Mouse (Mus musculus): ENCODE measurements around the gene Zfp950. TPM values are rescaled to one million over a fixed set of nuclear protein-coding genes. Genes with fewer than 3 reads are reported as not detected.

Gene Zfp950
- polyA plus RNA-seq, 1 experiment from 2014 or later, result 39.4 TPM

GRCm38 (mm10) chr19:61089001-61089400 is 51.6 kb downstream of the Zfp950 start:
- no peaks in the 10 kb centered on the region for H3K9me3 ChIP-seq
- ATAC-seq (ENCODE audit: low FRiP score, low read depth), result no peak
- no peak overlapping the region for H3K27ac ChIP-seq
- H3K4me1 ChIP-seq, result no peaks in the 10 kb centered on the region
- H3K36me3 ChIP-seq, result peaks cover 4% of the 10 kb centered on the region
- 95% methylated on average over 3 of the region's 3 CpGs for WGBS
- H3K4me3 ChIP-seq, result no peak overlapping the region
- H3K27me3 ChIP-seq (replicated peaks), result no peaks in the 10 kb centered on the region
- H3K9ac ChIP-seq, result no peak overlapping the region
- H3K4me2 ChIP-seq (replicated peaks), result no peak overlapping the region

GRCm38 (mm10) chr19:61087781-61088180 is 52.9 kb downstream of the Zfp950 start:
- H3K9ac ChIP-seq, result no peak overlapping the region
- WGBS, result 89% methylated on average over 1 of the region's 1 CpGs
- no peaks in the 10 kb centered on the region for H3K27me3 ChIP-seq (replicated peaks)
- peaks cover 4% of the 10 kb centered on the region for H3K36me3 ChIP-seq
- H3K27ac ChIP-seq, result no peak overlapping the region
- no peak overlapping the region for H3K4me2 ChIP-seq (replicated peaks)
- no peaks in the 10 kb centered on the region for H3K9me3 ChIP-seq
- H3K4me1 ChIP-seq, result no peaks in the 10 kb centered on the region
- H3K4me3 ChIP-seq, result no peak overlapping the region
- no peak for ATAC-seq (ENCODE audit: low FRiP score, low read depth)

GRCm38 (mm10) chr19:61085217-61085616 is 55.4 kb downstream of the Zfp950 start:
- ATAC-seq (ENCODE audit: low FRiP score, low read depth), result no peak

GRCm38 (mm10) chr19:61084149-61084940 is 56.3 kb downstream of the Zfp950 start:
- H3K27ac ChIP-seq, result no peak overlapping the region
- no peak overlapping the region for H3K4me3 ChIP-seq
- WGBS, result 51% methylated on average over 4 of the region's 4 CpGs
- H3K27me3 ChIP-seq (replicated peaks), result no peaks in the 10 kb centered on the region
- peak; percentile 65; the same call in 1 of the 2 replicates for ATAC-seq (ENCODE audit: low FRiP score, low read depth)
- no peaks in the 10 kb centered on the region for H3K36me3 ChIP-seq
- H3K4me1 ChIP-seq, result no peaks in the 10 kb centered on the region
- H3K9me3 ChIP-seq, result no peaks in the 10 kb centered on the region
- H3K9ac ChIP-seq, result no peak overlapping the region
- H3K4me2 ChIP-seq (replicated peaks), result no peak overlapping the region

More at GRCm38 (mm10) chr19:61085217-61085616, 55.4 kb downstream of the Zfp950 start:
- no peaks in the 10 kb centered on the region for H3K9me3 ChIP-seq
- no peaks in the 10 kb centered on the region for H3K36me3 ChIP-seq
- no peak overlapping the region for H3K27ac ChIP-seq
- no peaks in the 10 kb centered on the region for H3K27me3 ChIP-seq (replicated peaks)
- no peak overlapping the region for H3K4me3 ChIP-seq
- H3K4me1 ChIP-seq, result no peaks in the 10 kb centered on the region
- no peak overlapping the region for H3K9ac ChIP-seq
- WGBS, result 82% methylated on average over 2 of the region's 2 CpGs
- no peak overlapping the region for H3K4me2 ChIP-seq (replicated peaks)

- H3K4me2 ChIP-seq (replicated peaks), result no peak overlapping the region
- H3K36me3 ChIP-seq, result no peaks in the 10 kb centered on the region
- WGBS, result 94% methylated on average over 8 of the region's 8 CpGs
- H3K9me3 ChIP-seq, result no peaks in the 10 kb centered on the region
- H3K27ac ChIP-seq, result no peak overlapping the region
- H3K9ac ChIP-seq, result no peak overlapping the region
- no peaks in the 10 kb centered on the region for H3K27me3 ChIP-seq (replicated peaks)
- no peak overlapping the region for H3K4me3 ChIP-seq
- no peak for ATAC-seq (ENCODE audit: low FRiP score, low read depth)
- H3K4me1 ChIP-seq, result no peaks in the 10 kb centered on the region
Observed at GRCm38 (mm10) chr19:61083006-61083405, 57.6 kb downstream of the Zfp950 start.

- H3K27ac ChIP-seq, result no peak overlapping the region
- H3K4me3 ChIP-seq, result no peak overlapping the region
- no peak overlapping the region for H3K9ac ChIP-seq
- H3K4me2 ChIP-seq (replicated peaks), result no peak overlapping the region
- ATAC-seq (ENCODE audit: low FRiP score, low read depth), result no peak
- H3K9me3 ChIP-seq, result no peaks in the 10 kb centered on the region
- H3K4me1 ChIP-seq, result no peaks in the 10 kb centered on the region
- H3K27me3 ChIP-seq (replicated peaks), result no peaks in the 10 kb centered on the region
- H3K36me3 ChIP-seq, result no peaks in the 10 kb centered on the region; the same call in 1 of the 2 replicates
- 91% methylated on average over 5 of the region's 5 CpGs for WGBS
Observed at GRCm38 (mm10) chr19:61080251-61080749, 60.3 kb downstream of the Zfp950 start.

GRCm38 (mm10) chr19:61078622-61079021 is 62.0 kb downstream of the Zfp950 start:
- no peak overlapping the region for H3K4me2 ChIP-seq (replicated peaks)
- no peak overlapping the region for H3K27ac ChIP-seq
- no peak overlapping the region for H3K9ac ChIP-seq
- H3K27me3 ChIP-seq (replicated peaks), result no peaks in the 10 kb centered on the region
- no peak overlapping the region for H3K4me3 ChIP-seq
- H3K4me1 ChIP-seq, result no peaks in the 10 kb centered on the region
- WGBS, result 94% methylated on average over 3 of the region's 3 CpGs
- H3K9me3 ChIP-seq, result no peaks in the 10 kb centered on the region
- no peaks in the 10 kb centered on the region; the same call in 1 of the 2 replicates for H3K36me3 ChIP-seq
- no peak for ATAC-seq (ENCODE audit: low FRiP score, low read depth)

GRCm38 (mm10) chr19:61065011-61065410 is 75.6 kb downstream of the Zfp950 start:
- no peaks in the 10 kb centered on the region for H3K27me3 ChIP-seq (replicated peaks)
- H3K4me1 ChIP-seq, result no peaks in the 10 kb centered on the region
- no peaks in the 10 kb centered on the region for H3K9me3 ChIP-seq
- no peak for ATAC-seq (ENCODE audit: low FRiP score, low read depth)
- H3K9ac ChIP-seq, result no peak overlapping the region
- WGBS, result 83% methylated on average over 1 of the region's 1 CpGs
- H3K4me3 ChIP-seq, result no peak overlapping the region
- H3K36me3 ChIP-seq, result no peaks in the 10 kb centered on the region
- H3K27ac ChIP-seq, result no peak overlapping the region
- no peak overlapping the region for H3K4me2 ChIP-seq (replicated peaks)

- H3K4me3 ChIP-seq, result no peak overlapping the region
- H3K27ac ChIP-seq, result no peak overlapping the region
- no peak overlapping the region for H3K4me2 ChIP-seq (replicated peaks)
- no peaks in the 10 kb centered on the region for H3K4me1 ChIP-seq
- H3K36me3 ChIP-seq, result no peaks in the 10 kb centered on the region
- no peak for ATAC-seq (ENCODE audit: low FRiP score, low read depth)
- H3K9ac ChIP-seq, result no peak overlapping the region
- no peaks in the 10 kb centered on the region for H3K27me3 ChIP-seq (replicated peaks)
- H3K9me3 ChIP-seq, result no peaks in the 10 kb centered on the region
- 93% methylated on average over 3 of the region's 3 CpGs for WGBS
Observed at GRCm38 (mm10) chr19:61064386-61064785, 76.3 kb downstream of the Zfp950 start.

GRCm38 (mm10) chr19:61057581-61057980 is 83.1 kb downstream of the Zfp950 start:
- no peak for ATAC-seq (ENCODE audit: low FRiP score, low read depth)
- 40% methylated on average over 3 of the region's 3 CpGs for WGBS
- Histone ChIP-seq H3K4me2 (replicated peaks) (no peak overlapping the region), H3K4me3 (no peak overlapping the region), H3K36me3 (no peaks in the 10 kb centered on the region), H3K9ac (no peak overlapping the region), H3K27me3 (replicated peaks) (no peaks in the 10 kb centered on the region), H3K27ac (no peak overlapping the region), H3K4me1 (peaks cover 4% of the 10 kb centered on the region; the same call in 1 of the 2 replicates), H3K9me3 (no peaks in the 10 kb centered on the region)

GRCm38 (mm10) chr19:61056783-61057410 is 83.7 kb downstream of the Zfp950 start:
- Histone ChIP-seq H3K27me3 (replicated peaks) (no peaks in the 10 kb centered on the region), H3K27ac (no peak overlapping the region), H3K4me1 (peaks cover 4% of the 10 kb centered on the region; the same call in 1 of the 2 replicates), H3K9me3 (no peaks in the 10 kb centered on the region), H3K9ac (no peak overlapping the region), H3K4me2 (replicated peaks) (no peak overlapping the region), H3K36me3 (no peaks in the 10 kb centered on the region), H3K4me3 (no peak overlapping the region)
- no peak for ATAC-seq (ENCODE audit: low FRiP score, low read depth)
- 73% methylated on average over 5 of the region's 5 CpGs for WGBS

GRCm38 (mm10) chr19:61052786-61053185 is 87.9 kb downstream of the Zfp950 start:
- H3K36me3 ChIP-seq, result no peaks in the 10 kb centered on the region
- H3K9ac ChIP-seq, result no peak overlapping the region
- no peak for ATAC-seq (ENCODE audit: low FRiP score, low read depth)
- H3K27ac ChIP-seq, result no peak overlapping the region
- peaks cover 4% of the 10 kb centered on the region; the same call in 1 of the 2 replicates for H3K4me1 ChIP-seq
- H3K4me2 ChIP-seq (replicated peaks), result no peak overlapping the region
- no peaks in the 10 kb centered on the region for H3K9me3 ChIP-seq
- H3K27me3 ChIP-seq (replicated peaks), result no peaks in the 10 kb centered on the region
- no peak overlapping the region for H3K4me3 ChIP-seq
